Mouse (Mus musculus): ENCODE measurements around the gene Sap30l. TPM values are rescaled to one million over a fixed set of nuclear protein-coding genes. Genes with fewer than 3 reads are reported as not detected.

Gene Sap30l
- polyA plus RNA-seq, 1 experiment from 2014 or later: 16.7 TPM

GRCm38 (mm10) chr11:57850931-57851330 is 49.5 kb downstream of the Sap30l start:
- ATAC-seq (ENCODE audit: low read depth): no peak
- 71% methylated on average over 3 of the region's 3 CpGs for WGBS
- no peak overlapping the region for H3K27ac ChIP-seq (replicated peaks)

GRCm38 (mm10) chr11:57853571-57853970 is 52.1 kb downstream of the Sap30l start:
- Histone ChIP-seq H3K4me3 (no peak overlapping the region), H3K4me2 (no peak overlapping the region), H3K4me1 (replicated peaks) (no peaks in the 10 kb centered on the region), H3K27ac (replicated peaks) (no peak overlapping the region), H3K9ac (no peak overlapping the region), H3K9me3 (no peaks in the 10 kb centered on the region), H3K36me3 (no peaks in the 10 kb centered on the region), H3K27me3 (peaks cover 12% of the 10 kb centered on the region)
- 71% methylated on average over 6 of the region's 6 CpGs for WGBS
- no peak for ATAC-seq (ENCODE audit: low read depth)

More at GRCm38 (mm10) chr11:57850931-57851330, 49.5 kb downstream of the Sap30l start:
- Histone ChIP-seq H3K4me1 (replicated peaks) (no peaks in the 10 kb centered on the region), H3K36me3 (no peaks in the 10 kb centered on the region), H3K9me3 (no peaks in the 10 kb centered on the region), H3K9ac (no peak overlapping the region), H3K4me3 (no peak overlapping the region), H3K4me2 (no peak overlapping the region), H3K27me3 (peaks cover 27% of the 10 kb centered on the region)

- Histone ChIP-seq H3K4me1 (replicated peaks) (no peaks in the 10 kb centered on the region), H3K27me3 (no peaks in the 10 kb centered on the region), H3K36me3 (no peaks in the 10 kb centered on the region), H3K9me3 (no peaks in the 10 kb centered on the region), H3K4me2 (no peak overlapping the region), H3K4me3 (no peak overlapping the region), H3K27ac (replicated peaks) (no peak overlapping the region), H3K9ac (no peak overlapping the region)
- WGBS: 64% methylated on average over 4 of the region's 4 CpGs
- ATAC-seq (ENCODE audit: low read depth): no peak
Measured at GRCm38 (mm10) chr11:57857709-57858108, 56.3 kb downstream of the Sap30l start.

Other genes with a start within 250 kb of the Sap30l start
- 12.2 and 13.0 TPM in 2 replicates for gene Galnt10, start 156.2 kb upstream of the Sap30l start, polyA plus RNA-seq (2015; fragmentation: Nextera tagmentation; extraction: Ambion mirVana)
- gene Hand1, start 31.2 kb downstream of the Sap30l start, polyA plus RNA-seq (2015; fragmentation: Nextera tagmentation; extraction: Ambion mirVana): 0.28 TPM in 1 of 2 replicates, not detected in the other
- gene Larp1, start 207.4 kb downstream of the Sap30l start, polyA plus RNA-seq (2015; fragmentation: Nextera tagmentation; extraction: Ambion mirVana): 16.2 and 18.3 TPM in 2 replicates

Measured in neural tube, embryonic 13.5 days (tissue).